Mouse (Mus musculus) spleen, adult 2 months (tissue): Measurements from ENCODE around the gene Med10.

Source experiments
- CTCF ChIP-seq: fragments of 200-500 bp; IDR thresholded peaks from 2 replicates; pipeline ENCODE4 v1.5.1; 2011; ENCODE audit warnings: mild to moderate bottlenecking, inconsistent platforms; ENCODE audit not compliant: insufficient read depth, insufficient read length, insufficient replicate concordance; ENCODE audit errors: extremely low read depth
- POLR2A ChIP-seq: fragments of 200-500 bp; IDR thresholded peaks from 2 replicates; pipeline ENCODE4 v1.6.1; 2011; ENCODE audit warnings: low read depth, low read length, inconsistent platforms

- TF ChIP-seq POLR2A (no peak), CTCF (no peak)
Measured at GRCm38 (mm10) chr13:69810936-69811680, 8.9 kb downstream of the Med10 start.
